Mouse (Mus musculus) embryo, embryonic 11 days (tissue): ENCODE data around the gene Cog4.

Source experiments
- DNase-seq: peaks from one replicate; pipeline ENCODE4 v3.0.0-alpha.2; 2015

Cog4 gene

GRCm38 (mm10) chr8:110846405-110847170 lies at the start of gene Cog4, which contains the start of gene Sf3b3:
Cog4 (plus strand) TSS chr8:110846600.
Sf3b3 (minus strand) TSS chr8:110846787.
- peak; percentile 94 for DNase-seq

GRCm38 (mm10) chr8:110797086-110797485 lies 49.3 kb upstream of the Cog4 start:
- DNase-seq: no peak

GRCm38 (mm10) chr8:110802988-110803387 lies 43.4 kb upstream of the Cog4 start:
- DNase-seq: no peak

DNA sequence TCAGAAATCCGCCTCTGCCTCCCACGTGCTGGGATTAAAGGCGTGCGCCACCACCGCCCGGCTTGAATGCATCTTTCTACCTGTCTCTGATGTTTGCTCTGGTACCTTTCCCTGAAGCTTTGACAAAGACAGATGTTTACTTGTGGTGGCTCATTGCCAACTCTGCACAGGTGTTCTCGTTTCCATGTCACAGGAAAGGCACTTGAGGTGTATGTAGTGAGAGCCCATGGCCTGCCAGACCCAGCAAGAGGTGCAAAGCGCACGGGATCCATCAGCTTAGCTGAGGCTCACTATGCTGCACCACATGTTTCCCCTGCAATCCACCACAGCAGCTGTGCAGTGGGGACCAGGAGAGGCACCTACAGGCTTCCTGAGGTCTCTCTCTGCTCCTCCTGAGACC lies 42.5 kb upstream of the Cog4 start:
- DNase-seq: no peak

- DNase-seq: no peak
Observed at GRCm38 (mm10) chr8:110804825-110805514, 41.4 kb upstream of the Cog4 start.

- no peak for DNase-seq
Observed at GRCm38 (mm10) chr8:110805669-110806068, 40.7 kb upstream of the Cog4 start, which contains the start of gene Il34. Il34 (minus strand) TSS chr8:110805924.

DNA sequence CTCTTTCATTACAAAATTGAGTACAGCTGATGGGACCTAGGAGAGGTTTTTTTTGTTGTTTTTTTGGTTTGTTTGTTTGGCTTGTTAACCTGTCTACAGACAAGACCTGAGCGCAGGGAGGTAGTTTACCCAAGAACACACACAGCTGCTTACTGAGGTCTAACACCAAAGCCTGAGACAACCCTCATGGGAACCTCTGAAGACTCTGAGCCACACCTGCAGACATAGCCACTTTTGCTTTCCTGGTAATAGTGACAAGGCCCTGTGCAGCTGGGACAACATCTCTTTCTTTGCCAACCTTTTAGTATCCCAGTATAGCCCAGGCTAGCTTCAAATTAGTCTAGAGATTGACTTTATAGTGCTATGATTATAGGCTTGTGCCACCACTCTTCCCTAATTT lies 40.3 kb upstream of the Cog4 start:
- DNase-seq: no peak

DNA sequence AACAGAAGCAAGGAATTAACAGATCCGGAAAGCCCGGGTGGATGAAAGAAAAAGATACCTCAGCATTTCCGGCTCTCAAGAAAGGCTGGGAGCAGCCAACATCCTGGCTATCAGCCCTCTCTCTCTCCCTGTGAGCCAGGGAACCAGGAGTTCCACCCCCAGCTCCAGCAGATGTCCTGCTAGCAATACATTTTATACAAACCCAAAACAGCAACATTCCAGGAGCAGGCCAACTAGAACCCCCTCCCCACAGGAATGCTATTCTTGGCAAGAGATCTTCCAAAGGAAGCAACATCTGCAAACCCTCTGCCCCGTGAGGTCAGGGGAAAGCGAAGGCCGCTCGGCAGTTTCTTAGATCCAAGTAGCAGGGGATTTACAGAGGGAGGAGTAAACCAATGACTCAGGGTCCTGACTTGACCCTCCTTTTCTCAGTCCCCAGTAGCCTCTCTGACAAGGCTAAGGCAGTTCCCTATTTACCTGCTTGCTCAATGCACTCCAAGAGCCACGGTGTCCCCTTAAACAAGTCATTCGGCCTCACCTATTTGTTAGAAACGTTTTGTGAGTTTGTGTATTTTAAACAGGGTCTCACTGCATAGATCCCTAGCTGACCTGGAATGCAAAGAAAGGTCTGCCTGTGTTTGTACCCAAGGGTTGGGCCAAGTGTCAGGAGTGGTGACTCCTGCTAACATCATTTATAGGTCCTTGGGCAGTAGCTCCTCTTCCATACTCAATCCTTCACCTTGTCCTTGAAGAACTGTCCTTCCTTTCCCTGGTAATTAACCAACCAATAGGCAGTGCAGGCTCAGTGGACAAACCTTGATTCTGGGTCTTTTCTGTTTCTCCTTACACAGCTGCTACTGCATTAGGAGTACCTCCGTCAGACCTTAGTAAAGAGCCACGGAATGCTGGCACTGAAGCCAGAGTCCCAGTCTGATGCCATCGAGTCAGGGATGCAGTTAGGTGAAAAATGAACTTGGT lies 37.6 kb upstream of the Cog4 start:
- peak; percentile 57 for DNase-seq

DNA sequence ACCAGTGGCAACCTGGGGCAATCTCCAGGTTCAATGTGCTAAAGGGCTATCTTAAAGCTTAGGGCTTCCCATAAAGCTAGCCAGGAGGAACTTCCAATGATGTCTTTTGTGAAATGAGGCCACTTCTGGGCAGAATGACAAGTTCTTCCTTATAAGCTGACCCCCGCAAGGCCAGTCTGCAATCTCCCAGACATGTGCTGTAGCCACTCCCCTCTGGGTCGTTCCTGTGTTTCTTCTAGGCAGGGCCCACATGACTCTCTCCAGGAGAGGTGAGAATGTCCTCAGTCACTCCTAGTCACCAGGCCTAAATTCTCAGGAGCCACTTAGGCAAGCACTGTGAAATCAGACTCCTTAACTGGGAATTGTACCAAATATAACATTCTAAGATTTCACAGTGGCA lies 36.6 kb upstream of the Cog4 start:
- no peak for DNase-seq

- no peak for DNase-seq
Observed at GRCm38 (mm10) chr8:110810481-110811065, 35.8 kb upstream of the Cog4 start.

- no peak for DNase-seq
Observed at GRCm38 (mm10) chr8:110811116-110811515, 35.3 kb upstream of the Cog4 start.

DNA sequence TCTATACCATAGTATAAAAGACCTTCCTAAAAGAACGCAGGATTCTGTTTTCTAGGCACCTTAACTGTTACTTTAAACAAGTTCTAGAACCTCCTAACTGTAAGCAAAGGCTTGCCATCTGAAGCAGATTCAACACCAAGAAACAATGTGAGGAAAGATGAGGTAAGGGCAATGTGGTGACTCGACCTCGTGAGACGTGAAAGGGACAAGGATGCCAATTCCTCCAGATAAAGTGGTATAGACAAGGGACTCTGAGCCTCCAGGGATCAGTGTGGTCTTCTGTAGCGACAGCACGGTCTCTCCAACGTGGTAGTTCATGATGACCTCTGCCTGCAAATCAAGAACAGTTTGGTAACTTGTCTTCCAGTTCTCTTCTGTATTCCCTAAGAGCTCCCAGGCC lies 34.6 kb upstream of the Cog4 start:
- no peak for DNase-seq

DNA sequence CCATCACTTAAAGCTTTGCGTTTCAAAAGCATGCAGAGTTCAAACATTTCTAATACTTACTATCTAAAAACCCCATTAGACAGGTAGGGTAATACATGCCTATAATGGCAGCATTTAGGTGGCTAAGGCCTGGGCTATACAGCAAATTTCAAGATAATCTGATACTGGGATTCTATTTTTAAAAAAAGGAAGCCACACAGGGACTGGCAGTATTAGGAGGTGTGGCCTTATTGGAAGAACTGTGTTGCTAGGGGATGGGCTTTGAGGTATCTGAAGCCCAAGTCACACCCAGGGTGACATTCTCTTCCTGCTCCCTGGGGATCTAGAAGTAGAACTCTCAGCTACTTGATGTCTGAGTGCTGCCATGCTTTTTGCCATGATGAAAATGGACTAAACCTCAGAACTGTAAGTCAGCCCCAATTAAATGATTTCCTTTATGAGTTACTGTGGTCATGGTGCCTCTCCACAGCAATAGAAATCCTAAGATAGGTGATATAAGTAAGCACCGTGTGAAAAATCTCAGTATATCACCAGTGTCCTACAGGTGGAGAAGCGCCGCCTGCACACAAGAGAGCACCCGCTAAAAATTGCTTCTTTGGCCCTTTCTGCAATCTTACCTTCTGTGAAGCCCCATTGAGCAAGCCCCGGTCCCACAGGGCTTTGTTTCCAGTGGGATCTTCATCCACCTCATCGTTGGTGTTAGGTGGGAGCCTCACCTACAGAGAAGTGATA lies 33.9 kb upstream of the Cog4 start:
- no peak for DNase-seq

DNA sequence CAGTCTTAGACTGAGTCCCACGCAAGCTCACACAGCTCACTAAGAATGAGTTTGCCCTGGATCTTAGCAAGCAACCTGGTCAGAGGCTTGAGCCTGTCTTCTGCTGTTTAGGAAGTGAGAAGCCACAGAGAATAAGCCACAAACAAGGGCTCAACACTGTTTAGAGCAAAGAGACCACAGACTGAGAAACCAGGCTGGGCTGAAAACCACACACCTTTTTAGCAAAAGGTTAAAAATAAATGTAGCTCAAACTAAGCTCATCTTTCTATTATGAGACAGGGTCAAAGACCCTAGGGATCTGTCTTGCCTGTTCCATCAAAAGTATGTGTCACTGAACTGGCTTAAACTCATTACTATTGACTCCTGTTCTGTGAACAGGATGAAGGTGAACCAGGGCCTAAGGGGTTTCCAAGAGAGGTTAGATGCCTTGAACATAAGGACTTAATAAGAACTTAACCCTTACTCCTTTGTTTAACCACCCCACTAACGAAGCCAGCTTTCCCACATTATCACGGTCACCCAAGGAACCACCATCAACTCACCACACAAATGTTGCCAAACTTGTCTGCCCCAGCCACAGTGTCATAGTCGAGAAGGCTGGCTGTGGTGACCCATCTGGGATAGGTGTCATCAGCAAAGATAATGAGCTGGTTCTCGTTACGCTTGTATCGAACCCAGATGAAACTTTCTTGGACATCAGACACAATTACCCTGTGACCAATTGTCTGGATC lies 33.2 kb upstream of the Cog4 start:
- DNase-seq: no peak

- no peak for DNase-seq
Observed at GRCm38 (mm10) chr8:110815308-110815707, 31.1 kb upstream of the Cog4 start.

- no peak for DNase-seq
Observed at GRCm38 (mm10) chr8:110816990-110817389, 29.4 kb upstream of the Cog4 start.

DNA sequence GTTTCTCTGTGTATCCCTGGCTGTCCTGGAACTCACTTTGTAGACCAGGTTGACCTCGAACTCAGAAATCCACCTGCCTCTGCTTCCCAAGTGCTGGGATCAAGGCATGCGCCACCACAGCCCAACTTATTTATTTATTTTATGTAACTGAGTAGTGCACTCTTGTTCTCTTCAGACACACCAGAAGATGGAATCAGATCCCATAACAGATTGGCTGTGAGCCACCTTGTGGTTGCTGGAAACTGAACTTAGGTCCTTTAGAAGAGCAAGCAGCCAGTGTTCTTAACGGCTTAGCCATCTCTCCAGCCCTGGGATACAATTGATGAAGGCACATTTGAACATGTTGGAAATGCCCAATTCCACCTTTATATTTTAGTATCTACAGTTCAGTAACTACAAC lies 27.8 kb upstream of the Cog4 start:
- DNase-seq: no peak

DNA sequence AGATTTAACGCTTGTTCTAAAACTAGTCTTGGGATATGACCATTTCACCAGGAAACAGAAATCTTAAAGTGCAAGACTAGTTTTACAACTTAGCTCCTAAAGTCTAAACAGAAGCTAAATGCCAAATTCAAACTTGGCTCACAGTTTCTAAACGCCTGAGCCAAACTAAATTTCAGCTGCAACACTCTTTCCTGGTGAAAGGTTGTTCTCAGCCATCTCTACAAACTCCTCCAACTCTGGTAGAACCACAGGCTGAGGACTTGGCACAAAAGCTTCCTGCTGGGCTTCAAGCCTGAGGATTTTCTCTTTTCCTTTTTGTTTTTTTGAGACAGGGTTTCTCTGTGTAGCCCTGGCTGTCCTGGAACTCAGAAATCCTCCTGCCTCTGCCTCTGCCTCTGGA lies 26.1 kb upstream of the Cog4 start:
- DNase-seq: no peak

GRCm38 (mm10) chr8:110821960-110822359 lies 24.4 kb upstream of the Cog4 start:
- DNase-seq: no peak

GRCm38 (mm10) chr8:110824861-110825260 lies 21.5 kb upstream of the Cog4 start:
- no peak for DNase-seq

- DNase-seq: no peak
Observed at GRCm38 (mm10) chr8:110828511-110828910, 17.9 kb upstream of the Cog4 start.
